Mouse (Mus musculus) cerebellum, adult 2 months (tissue): ENCODE results near the gene Nnat.

ENCODE experiments used
- CTCF ChIP-seq: fragments of 200-500 bp; IDR thresholded peaks from 2 replicates; pipeline ENCODE4 v1.5.1; 2011; ENCODE audit warnings: low read depth, mild to moderate bottlenecking, control low read depth, low read length, moderate library complexity, borderline replicate concordance; ENCODE audit not compliant: insufficient read depth
- POLR2A ChIP-seq: fragments of 200-500 bp; IDR thresholded peaks from 2 replicates; pipeline ENCODE4 v1.6.1; 2011; ENCODE audit warnings: low read length, control low read depth, borderline replicate concordance; ENCODE audit not compliant: insufficient read depth

DNA sequence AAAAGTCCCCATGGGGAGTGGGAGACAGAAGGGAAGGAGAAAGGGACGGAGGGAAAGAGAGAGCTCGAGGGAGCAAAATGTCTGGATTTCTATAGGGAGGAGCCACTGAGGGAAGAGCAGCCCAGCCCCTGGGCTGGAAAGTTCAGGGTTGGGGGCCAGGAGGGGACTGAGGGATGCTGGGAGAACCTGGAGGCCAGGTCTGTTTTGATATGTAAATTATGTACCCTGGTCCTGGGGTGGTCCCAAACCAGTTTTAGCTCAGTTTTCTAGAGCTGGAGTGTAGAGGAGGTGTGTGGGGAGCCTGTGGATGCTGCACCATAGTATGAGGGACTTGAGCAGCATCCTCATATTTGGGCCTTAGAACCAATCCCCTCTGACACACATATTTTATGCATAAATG is 9.0 kb downstream of the Nnat start:
- TF ChIP-seq POLR2A (no peak), CTCF (no peak)
